Mouse (Mus musculus): Measurements from ENCODE around the gene Crat.

The Crat gene

DNA sequence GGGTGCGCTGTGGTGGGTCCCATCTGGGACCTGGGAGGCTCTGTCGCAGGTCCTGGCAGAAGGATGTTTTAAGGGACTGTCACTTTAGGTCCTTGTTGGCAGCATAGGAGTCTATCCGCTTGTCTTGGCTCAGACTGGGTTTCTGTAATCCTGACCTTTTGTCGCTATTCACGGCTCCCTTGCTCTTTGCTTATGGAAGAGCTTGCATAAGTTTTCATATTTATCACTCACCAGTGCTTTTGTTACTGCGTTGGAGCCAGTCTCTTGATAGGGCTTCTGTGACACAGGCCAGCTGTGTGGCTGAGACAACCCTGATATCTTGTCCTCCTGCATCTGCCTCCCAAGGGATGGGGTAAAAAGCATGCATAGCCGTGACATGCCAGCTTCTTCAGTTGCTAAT lies 36.3 kb downstream of the Crat start:
- intact Hi-C loops (cut with DNase I), result no loop called here

DNA sequence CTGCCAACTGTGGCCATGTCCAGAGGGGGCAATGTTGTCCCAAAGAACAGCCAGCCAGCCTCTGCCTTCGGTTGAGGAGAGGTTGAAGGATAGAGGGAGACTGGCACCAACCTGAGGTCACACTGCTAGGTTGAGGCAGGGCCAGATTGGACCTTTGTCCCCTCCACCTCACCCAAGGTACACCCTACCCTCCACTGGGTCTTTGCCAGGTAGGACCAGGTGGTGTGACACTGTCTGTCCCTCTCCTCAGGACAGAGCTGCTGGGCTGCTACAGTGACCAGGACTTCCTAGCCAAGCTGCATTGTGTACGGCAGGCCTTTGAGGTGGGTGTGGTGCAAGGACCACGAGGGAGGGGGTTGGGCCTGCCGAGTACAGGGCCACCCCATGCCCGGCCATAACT lies 37.9 kb downstream of the Crat start:
- intact Hi-C loops (cut with DNase I), result no loop called here

DNA sequence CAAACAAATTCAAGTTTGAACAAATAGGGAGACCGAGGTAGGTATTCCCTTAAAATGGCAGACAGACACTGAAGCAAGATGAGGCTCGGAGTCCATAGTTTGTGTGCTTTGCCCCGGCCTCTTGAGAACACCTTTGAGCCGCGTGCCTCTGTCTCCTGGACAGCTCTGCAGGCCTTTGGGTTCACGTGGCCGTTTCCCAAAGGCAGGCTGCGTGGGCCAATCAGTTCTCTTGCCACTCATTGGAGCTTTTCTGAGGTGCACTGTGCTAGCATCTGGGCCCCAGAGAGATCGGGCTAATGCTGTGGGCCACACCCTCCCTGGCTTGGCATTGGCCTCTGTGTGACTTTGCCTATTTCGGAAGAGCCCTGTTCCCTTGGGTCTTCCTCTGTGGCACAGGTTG lies 39.7 kb downstream of the Crat start:
- intact Hi-C loops (cut with DNase I), result no loop called here

DNA sequence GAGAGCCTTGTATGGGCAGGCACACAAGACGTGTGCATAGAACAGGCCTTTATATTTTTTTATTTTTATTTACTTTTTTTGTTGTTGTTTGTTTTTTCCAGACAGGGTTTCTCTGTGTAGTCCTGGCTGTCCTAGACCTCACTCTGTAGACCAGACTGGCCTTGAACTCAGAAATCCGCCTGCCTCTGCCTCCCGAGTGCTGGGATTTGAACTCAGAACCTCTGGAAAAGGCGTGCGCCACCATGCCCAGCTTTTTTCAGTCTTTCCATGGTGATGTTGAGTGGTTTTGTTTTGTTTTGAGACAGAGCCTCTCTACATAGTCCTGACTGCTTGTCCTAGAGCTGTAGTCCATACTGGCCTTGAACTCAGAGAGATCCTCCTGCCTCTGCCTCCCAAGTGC lies 42.9 kb downstream of the Crat start:
- intact Hi-C loops (cut with DNase I), result no loop called here

DNA sequence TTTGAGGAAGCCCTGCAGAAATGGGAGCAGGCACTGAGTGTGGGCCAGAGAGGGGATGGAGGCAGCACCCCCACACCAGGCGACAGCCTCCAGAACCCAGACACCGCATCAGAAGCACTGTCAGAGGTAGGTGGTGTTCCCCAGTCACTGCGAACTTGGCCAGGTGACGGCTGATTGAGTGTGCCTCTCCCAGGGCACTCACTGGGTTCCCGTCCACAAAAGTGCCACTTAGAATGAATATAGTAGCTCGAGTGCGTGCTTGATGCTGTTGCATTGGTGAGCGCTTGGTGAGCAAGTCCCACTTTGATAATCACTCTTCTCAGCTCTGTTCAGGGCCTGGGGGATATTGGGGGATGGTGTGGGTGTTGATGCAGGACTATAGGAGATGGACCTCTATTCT lies 44.1 kb downstream of the Crat start:
- intact Hi-C loops (cut with DNase I), result no loop called here

DNA sequence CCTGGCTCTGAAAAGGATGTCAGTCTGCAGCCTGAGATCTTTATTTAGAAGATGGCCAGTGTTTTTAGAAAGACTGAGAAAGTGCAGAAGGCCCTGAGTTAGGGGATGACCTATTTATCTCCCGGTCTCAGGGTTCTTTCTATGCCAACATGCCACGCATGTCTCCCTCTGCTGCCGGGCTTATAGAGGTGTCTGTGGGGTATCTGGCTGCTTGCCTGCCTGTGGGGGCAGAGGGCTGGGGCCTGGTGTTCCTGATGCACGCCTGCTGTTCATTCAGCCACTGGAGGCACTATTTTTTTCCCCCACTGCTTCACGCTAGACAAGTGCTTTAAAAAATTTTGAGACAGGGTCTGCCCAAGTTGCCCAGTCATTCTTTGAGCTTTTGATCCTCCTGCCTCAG lies 49.4 kb downstream of the Crat start:
- intact Hi-C loops (cut with DNase I), result no loop called here

DNA sequence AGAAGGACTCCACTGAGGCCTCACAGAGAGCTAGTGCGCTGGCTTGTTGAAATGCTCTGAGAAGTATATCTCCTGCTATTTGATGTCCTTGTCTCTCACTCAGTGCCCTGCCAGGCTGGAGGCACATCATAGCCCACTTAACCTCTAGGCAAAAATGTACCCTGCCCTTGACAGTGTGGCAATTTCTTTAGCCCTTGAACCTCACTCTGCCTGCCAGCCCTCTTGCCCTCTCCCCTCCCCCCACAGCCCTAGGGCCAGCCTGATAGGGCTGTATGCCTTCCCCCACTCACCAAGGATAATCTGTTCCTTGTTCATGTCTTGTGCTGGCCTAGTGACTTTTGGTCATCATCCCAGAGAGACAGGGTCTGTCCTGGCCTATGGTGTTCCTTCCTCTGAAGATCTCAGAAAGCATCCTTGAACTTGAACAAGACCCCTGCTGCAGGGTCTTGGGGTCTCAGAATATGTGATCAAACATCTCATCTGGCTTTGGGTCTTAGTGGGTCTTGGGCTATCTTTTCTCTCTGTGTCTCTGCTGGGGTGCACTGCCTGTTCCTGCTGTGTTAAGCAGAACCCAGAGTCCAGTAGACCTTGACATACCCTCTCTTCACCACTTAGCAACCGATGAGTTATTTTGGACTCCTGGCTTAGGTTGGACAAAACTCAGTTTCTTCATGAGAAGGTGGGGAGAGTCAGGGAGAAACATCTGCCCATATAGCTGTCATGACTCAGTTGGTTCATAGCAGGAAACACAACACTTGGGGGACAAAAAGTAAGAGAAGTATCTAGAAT lies 50.1 kb downstream of the Crat start:
- intact Hi-C loops (cut with DNase I), result no loop called here

DNA sequence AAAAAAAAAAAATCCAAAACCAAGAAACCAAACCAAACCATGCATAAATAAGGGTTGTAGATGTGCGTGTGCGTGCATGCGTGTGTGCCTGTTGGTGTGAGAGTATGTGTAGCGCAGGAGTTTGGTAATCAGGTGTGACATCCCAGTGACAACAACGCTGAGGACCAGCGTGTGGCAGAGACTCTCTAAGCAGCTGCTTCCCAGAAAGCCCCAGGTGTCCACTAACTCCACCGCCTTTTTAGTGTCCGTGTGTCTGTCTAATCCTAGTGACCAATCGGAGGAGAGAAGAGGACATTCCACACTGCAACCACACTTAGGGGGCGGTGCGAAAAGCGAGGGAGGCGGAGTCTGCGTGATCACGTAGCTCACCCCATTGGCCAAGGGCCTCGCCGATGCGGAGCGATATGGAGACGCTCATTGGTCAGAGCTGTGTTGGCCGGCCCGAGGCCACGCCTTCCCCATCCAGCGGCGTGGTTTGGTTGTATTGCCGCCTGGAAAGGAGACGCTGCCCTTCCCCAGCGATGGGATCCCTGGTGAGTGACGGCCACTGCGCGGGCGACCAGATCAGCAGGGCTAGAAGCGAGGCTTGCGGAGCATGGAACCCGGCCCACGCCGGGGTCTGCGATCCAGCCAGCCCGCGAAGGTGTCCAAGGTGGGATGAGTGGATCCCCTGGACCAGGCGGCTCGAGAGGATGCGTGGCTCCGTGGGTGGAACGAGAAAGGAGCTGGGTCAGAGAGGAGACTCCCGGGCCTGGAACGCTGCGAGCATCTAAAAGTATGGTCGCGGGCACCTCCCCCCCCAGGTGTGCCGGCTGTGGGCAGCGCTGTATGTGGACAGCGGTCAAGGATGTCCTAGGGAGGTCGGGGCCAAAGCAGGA lies 51.6 kb downstream of the Crat start, which contains the start of gene Miga2:
TSS of gene Miga2 (plus strand) at position 461 of the 878 bp plus-strand sequence.
- intact Hi-C loops (cut with DNase I), result no loop called here

DNA sequence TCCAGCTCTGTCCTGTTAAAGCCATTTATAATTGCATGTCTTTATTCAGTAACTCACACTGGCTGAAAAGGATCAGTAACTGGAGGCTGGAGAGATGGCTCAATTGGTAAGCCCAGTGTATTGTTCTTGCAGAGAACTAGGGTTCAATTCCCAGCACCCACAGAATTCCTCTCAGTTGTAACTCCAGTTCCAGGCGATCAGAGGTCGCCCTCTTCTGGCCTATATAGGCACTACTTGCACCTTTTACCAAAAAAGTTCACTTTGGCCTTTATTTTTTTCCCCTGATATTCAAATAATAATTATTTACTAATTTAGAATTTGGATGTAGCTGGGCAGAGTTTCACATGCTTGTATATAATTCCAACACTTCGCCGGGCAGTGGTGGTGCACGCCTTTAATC lies 52.7 kb downstream of the Crat start:
- intact Hi-C loops (cut with DNase I), result no loop called here

DNA sequence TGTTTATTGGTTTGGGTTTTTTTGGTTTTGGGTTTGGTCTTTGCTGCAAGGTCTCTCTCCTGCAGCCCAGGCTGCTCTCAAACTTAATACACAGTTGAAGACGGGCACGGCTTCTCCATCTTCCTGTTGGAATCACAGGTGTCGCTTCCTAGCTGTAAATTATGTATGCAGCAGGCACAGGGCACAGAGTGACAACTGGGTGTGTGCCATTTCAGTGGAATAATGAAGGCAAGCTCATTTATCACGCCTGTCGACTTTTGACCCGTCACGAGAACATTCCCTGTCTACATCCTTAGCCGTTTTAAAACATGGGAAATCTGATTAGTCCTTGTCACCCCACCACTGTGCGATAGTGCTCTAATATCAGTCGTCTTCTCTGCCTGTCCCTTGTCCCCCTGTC lies 55.0 kb downstream of the Crat start:
- intact Hi-C loops (cut with DNase I), result no loop called here

DNA sequence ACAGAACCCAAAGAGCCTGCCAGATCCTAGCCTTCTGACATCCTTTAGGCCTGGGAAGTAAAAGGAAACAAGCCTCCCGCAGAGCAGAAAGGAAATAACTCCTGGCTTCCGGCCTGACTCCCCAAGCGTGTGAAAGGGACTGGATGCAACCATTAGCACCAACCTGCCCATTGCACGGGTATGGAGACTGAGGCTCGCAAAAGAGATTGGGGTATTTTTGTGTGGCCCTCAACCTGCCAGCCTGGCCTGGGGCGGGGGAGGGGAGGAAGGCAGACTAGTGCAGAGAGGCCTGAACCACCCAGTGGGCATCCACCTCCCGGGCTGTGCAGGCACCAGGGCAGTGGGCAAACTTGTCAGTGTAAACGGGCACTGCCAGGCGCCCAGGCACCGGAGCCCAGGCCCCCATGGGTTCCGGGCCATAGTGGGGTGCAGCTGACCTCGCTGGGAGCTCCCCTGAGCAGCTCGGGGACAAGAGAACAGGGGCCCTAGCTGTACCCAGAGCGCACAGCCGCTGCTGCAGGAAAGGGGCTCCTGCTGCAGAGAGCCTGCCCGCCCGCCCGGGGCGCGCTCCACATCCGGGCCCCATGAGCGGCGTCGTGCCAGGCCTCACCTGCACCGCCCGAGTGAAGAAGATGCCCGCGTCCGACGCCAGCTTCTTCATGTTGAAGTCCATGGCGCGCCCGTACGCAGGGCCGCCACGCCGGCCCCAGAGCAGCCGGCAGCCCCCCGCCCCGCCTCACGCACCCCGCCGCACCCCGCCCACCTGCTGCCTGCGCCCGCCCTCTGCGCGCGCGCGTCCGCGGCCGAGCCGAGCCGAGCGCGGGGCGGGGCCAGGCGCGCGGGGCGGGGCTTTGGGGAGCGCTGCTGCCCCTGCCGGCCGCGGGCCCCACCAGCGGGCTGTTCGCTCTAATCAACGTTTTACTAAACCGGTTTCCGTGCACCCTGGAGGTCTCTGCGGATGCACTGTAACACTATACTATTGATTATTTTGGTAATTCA lies 56.8 kb downstream of the Crat start, which contains the start of gene Sh3glb2:
TSS of gene Sh3glb2 (minus strand) at position 805 of the 999 bp plus-strand sequence.
- intact Hi-C loops (cut with DNase I), result no loop called here

DNA sequence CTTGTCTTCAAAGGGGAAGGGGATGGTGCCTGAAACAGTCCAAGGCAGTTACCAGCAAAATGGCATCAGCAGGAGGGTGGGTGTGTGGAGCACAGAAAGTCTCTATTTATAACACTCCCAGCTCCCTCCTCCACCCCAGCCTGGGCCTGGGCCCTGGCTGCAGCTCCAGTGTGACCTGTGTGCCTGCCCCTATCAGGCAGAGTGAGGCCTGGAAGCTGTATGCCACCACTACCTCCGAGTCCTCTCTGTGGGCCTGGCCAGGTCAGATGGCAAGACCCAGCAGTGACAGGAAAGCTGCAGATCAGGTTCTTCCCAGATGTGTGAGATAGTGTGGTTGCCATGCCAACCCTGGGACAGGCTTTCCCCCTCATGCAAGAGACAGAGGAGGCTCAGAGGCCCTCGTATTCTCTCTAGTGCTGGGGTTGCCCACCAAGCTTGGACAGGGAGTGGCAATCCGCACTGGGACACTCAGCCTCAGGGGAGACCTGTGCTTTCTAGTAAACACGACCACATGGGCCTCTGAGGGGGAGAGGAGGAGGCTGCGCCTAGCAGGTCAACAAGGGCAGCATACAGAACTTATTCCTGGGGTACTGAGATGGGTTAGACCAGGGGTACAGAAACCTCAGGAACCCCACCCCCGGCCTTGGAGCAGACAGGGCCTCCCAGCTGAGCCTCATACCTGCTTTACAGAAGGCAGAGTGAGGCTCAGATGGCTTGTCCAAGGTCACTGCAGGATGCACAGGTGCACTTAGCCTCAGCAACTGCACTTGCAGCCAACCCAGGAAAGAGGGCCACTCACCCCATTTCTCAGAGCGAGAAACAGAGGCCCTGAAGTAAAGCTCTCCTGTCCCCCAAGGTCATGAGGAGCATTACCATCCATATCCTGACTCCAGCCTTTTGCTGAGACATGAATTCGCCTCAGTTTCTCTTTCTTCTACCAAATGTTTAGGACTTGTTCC lies 57.8 kb downstream of the Crat start:
- intact Hi-C loops (cut with DNase I), result no loop called here

DNA sequence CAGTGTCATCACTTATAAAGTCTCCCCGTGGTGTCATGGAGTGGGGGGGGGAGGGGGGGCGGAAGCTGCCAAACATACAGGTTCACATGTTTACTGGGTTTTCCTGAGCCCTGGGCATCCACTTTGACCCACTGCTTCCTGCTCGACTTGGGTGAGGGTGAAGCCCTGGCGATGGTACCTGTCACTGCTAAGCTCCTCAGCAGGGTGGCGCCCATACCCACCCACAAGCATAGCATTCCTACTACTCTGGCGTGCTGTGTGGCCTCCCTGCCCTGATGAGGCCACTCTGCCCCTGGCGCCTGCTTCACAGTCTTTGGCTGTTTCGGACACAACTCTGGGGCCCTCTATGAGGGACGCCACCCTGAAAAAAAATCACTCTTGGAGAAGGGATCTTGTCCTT lies 58.7 kb downstream of the Crat start:
- intact Hi-C loops (cut with DNase I), result no loop called here

DNA sequence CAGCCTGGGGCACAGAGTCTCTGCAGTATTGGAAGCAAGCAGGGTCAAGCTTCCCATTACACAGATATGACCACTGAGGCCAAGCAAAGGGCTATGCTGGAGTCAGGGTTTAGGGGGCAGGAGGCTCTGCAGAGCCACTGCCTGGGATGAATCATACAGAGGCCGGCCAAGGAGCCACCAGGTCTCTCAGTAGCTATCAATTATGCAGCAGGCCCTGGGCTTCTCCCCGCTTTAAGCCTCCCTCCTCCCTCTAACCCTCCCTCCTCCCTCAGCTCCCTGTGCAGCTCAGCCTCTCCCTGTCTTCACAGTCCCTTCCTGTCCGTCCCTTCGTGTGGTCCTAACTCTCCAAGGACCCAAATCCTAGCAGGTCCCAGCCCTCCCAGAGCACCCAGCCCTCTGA lies 59.3 kb downstream of the Crat start:
- intact Hi-C loops (cut with DNase I), result no loop called here

DNA sequence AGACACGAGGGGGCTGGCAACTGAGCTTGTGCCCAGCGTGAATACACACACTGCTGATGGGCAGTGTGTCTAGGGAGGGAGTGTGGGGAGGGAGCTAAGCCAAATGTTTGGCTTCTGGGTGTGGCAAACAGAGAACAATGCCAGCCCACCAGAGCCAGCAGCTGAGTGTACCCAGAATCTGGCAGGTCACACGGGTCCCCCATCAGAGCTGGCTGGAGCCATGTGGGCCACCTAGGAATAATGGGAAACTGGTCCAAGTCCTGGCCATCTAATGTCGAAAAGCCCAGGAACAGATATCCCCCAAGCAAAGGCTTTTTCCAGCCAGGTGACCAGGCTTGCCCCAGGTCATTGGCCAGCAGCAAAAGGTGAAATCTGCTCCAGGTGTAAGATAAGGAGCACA lies 59.8 kb downstream of the Crat start:
- intact Hi-C loops (cut with DNase I), result no loop called here

DNA sequence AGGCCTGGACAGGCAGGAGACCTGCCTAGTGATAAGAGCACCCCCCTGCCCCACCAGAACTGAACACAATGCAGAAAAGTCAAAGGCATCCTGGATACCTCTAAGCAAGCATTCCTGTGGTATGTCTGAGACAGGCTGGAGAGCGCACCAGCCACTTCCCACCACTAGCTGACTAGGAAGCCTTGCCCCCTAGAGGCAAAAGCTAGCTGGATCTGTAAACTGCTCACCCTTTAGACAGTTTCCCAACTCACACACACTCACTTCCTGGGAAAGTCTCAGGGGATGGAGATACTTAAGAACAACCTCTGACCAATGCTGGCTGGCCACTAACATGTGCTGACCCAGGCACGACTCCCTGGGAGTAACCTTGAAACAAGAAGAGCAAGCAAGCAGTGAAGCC lies 64.5 kb downstream of the Crat start:
- intact Hi-C loops (cut with DNase I), result no loop called here

Measured in adrenal gland (tissue).